Mouse (Mus musculus): ENCODE measurements around the gene Klra2. TPM values are rescaled to one million over a fixed set of nuclear protein-coding genes. Genes with fewer than 3 reads are reported as not detected.

Gene Klra2
- polyA plus RNA-seq, 1 experiment from 2014 or later, result 0.25 TPM

DNA sequence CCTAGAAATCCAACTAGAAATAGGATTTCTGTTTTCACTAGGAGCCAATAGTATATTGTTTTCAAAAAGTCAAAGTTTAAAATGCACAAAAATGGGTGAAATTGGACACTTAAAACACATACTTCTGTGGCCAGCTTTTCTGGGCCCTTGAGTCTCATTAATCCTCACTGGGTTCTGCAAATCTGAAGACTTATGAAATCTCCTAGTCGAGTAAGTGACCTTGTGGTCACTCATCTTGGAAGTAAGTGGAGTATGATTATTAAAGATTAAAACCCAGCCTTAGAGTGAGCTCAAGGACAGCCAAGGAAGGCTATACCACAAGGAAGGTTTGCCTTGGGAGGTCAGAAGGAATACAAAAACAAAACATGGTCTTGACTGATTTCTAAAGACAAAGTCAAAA lies 23.1 kb upstream of the Klra2 start:
- WGBS, result 55% methylated on average over 1 of the region's 1 CpGs
- H3K9me3 ChIP-seq (ENCODE audit: low read length), result no peaks in the 10 kb centered on the region
- no peak for ATAC-seq (ENCODE audit: low FRiP score, low TSS enrichment)
- no peaks in the 10 kb centered on the region for H3K27me3 ChIP-seq (ENCODE audit: insufficient read depth, low read length)
- no peak overlapping the region for H3K4me3 ChIP-seq (ENCODE audit: low read length)
- H3K36me3 ChIP-seq (ENCODE audit: insufficient read depth, low read length), result no peaks in the 10 kb centered on the region
- no peak overlapping the region for H3K4me2 ChIP-seq (replicated peaks; ENCODE audit: low read depth, low read length)
- no peaks in the 10 kb centered on the region for H3K4me1 ChIP-seq (ENCODE audit: insufficient read depth, low read length)
- H3K27ac ChIP-seq (ENCODE audit: low read length), result no peak overlapping the region
- H3K9ac ChIP-seq (replicated peaks; ENCODE audit: low read length), result no peak overlapping the region

GRCm38 (mm10) chr6:131269599-131269998 lies 22.4 kb upstream of the Klra2 start:
- WGBS, result 81% methylated on average over 2 of the region's 2 CpGs
- H3K4me2 ChIP-seq (replicated peaks; ENCODE audit: low read depth, low read length), result no peak overlapping the region

GRCm38 (mm10) chr6:131264175-131264574 lies 17.0 kb upstream of the Klra2 start:
- no peaks in the 10 kb centered on the region for H3K36me3 ChIP-seq (ENCODE audit: insufficient read depth, low read length)
- H3K27ac ChIP-seq (ENCODE audit: low read length), result no peak overlapping the region
- H3K4me1 ChIP-seq (ENCODE audit: insufficient read depth, low read length), result no peaks in the 10 kb centered on the region
- H3K9me3 ChIP-seq (ENCODE audit: low read length), result no peaks in the 10 kb centered on the region
- H3K9ac ChIP-seq (replicated peaks; ENCODE audit: low read length), result no peak overlapping the region
- H3K4me3 ChIP-seq (ENCODE audit: low read length), result no peak overlapping the region
- no peak for ATAC-seq (ENCODE audit: low FRiP score, low TSS enrichment)
- no peak overlapping the region for H3K4me2 ChIP-seq (replicated peaks; ENCODE audit: low read depth, low read length)
- no peaks in the 10 kb centered on the region for H3K27me3 ChIP-seq (ENCODE audit: insufficient read depth, low read length)
- WGBS, result 78% methylated on average over 5 of the region's 5 CpGs

More at GRCm38 (mm10) chr6:131269599-131269998, 22.4 kb upstream of the Klra2 start:
- H3K27me3 ChIP-seq (ENCODE audit: insufficient read depth, low read length), result no peaks in the 10 kb centered on the region
- no peaks in the 10 kb centered on the region for H3K9me3 ChIP-seq (ENCODE audit: low read length)
- H3K36me3 ChIP-seq (ENCODE audit: insufficient read depth, low read length), result no peaks in the 10 kb centered on the region
- no peak for ATAC-seq (ENCODE audit: low FRiP score, low TSS enrichment)
- no peak overlapping the region for H3K4me3 ChIP-seq (ENCODE audit: low read length)
- no peak overlapping the region for H3K27ac ChIP-seq (ENCODE audit: low read length)
- no peak overlapping the region for H3K9ac ChIP-seq (replicated peaks; ENCODE audit: low read length)
- H3K4me1 ChIP-seq (ENCODE audit: insufficient read depth, low read length), result no peaks in the 10 kb centered on the region

GRCm38 (mm10) chr6:131262778-131263177 lies 15.6 kb upstream of the Klra2 start:
- Histone ChIP-seq H3K27ac (ENCODE audit: low read length) (no peak overlapping the region), H3K4me1 (ENCODE audit: insufficient read depth, low read length) (no peaks in the 10 kb centered on the region), H3K36me3 (ENCODE audit: insufficient read depth, low read length) (no peaks in the 10 kb centered on the region), H3K4me2 (replicated peaks; ENCODE audit: low read depth, low read length) (no peak overlapping the region), H3K9ac (replicated peaks; ENCODE audit: low read length) (no peak overlapping the region), H3K4me3 (ENCODE audit: low read length) (no peak overlapping the region), H3K27me3 (ENCODE audit: insufficient read depth, low read length) (no peaks in the 10 kb centered on the region), H3K9me3 (ENCODE audit: low read length) (no peaks in the 10 kb centered on the region)
- 73% methylated on average over 3 of the region's 3 CpGs for WGBS
- no peak for ATAC-seq (ENCODE audit: low FRiP score, low TSS enrichment)

DNA sequence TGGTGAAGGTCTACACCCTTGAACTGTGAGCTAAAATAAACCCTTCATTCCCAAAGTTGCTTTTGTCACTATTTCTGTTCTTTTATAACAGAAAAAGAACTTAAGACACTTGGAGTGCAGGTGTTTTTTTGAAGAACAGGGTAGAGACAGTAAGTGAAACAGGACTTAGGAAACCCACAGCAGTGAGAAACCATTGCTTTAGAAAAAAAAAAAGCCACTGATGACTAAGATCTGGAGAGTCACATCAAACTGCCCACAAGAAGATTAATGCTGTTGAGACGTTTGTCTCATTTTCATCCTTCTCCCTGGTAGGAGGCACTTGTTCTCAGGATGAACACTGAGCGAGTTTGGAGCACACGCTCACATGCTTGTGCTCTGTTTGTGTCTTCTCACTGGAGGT lies 14.8 kb upstream of the Klra2 start:
- Histone ChIP-seq H3K4me1 (ENCODE audit: insufficient read depth, low read length) (no peaks in the 10 kb centered on the region), H3K27ac (ENCODE audit: low read length) (no peak overlapping the region), H3K4me2 (replicated peaks; ENCODE audit: low read depth, low read length) (no peak overlapping the region), H3K9ac (replicated peaks; ENCODE audit: low read length) (no peak overlapping the region), H3K36me3 (ENCODE audit: insufficient read depth, low read length) (no peaks in the 10 kb centered on the region), H3K9me3 (ENCODE audit: low read length) (no peaks in the 10 kb centered on the region), H3K27me3 (ENCODE audit: insufficient read depth, low read length) (no peaks in the 10 kb centered on the region), H3K4me3 (ENCODE audit: low read length) (no peak overlapping the region)
- no peak for ATAC-seq (ENCODE audit: low FRiP score, low TSS enrichment)
- WGBS, result 74% methylated on average over 3 of the region's 3 CpGs

GRCm38 (mm10) chr6:131245081-131245480 lies 2.1 kb downstream of the Klra2 start:
- Histone ChIP-seq H3K36me3 (ENCODE audit: insufficient read depth, low read length) (no peaks in the 10 kb centered on the region), H3K4me3 (ENCODE audit: low read length) (no peak overlapping the region), H3K4me2 (replicated peaks; ENCODE audit: low read depth, low read length) (no peak overlapping the region), H3K27me3 (ENCODE audit: insufficient read depth, low read length) (no peaks in the 10 kb centered on the region), H3K27ac (ENCODE audit: low read length) (no peak overlapping the region), H3K9me3 (ENCODE audit: low read length) (no peaks in the 10 kb centered on the region), H3K4me1 (ENCODE audit: insufficient read depth, low read length) (no peaks in the 10 kb centered on the region), H3K9ac (replicated peaks; ENCODE audit: low read length) (no peak overlapping the region)
- WGBS, result 85% methylated on average over 2 of the region's 2 CpGs
- no peak for ATAC-seq (ENCODE audit: low FRiP score, low TSS enrichment)

Other genes starting within 250 kb of the Klra2 start
- 50.6 and 50.9 TPM in 2 replicates for gene Magohb, start 45.9 kb upstream of the Klra2 start, polyA plus RNA-seq (2015; fragmentation: Nextera tagmentation; extraction: Ambion mirVana)
- gene Styk1, start 106.2 kb upstream of the Klra2 start, polyA plus RNA-seq (2015; fragmentation: Nextera tagmentation; extraction: Ambion mirVana), result 3.5 and 4.4 TPM in 2 replicates
- 32.2 and 35.9 TPM in 2 replicates for gene Ybx3, start 141.1 kb upstream of the Klra2 start, polyA plus RNA-seq (2015; fragmentation: Nextera tagmentation; extraction: Ambion mirVana)
- gene 5430401F13Rik, start 239.0 kb upstream of the Klra2 start, polyA plus RNA-seq (2015; fragmentation: Nextera tagmentation; extraction: Ambion mirVana), result not detected in 2 replicates
- not detected in 2 replicates for gene Gm6619, start 239.0 kb upstream of the Klra2 start, polyA plus RNA-seq (2015; fragmentation: Nextera tagmentation; extraction: Ambion mirVana)

Measured in kidney, embryonic 16.5 days (tissue).